Mouse (Mus musculus) thymus, adult 2 months (tissue): ENCODE measurements around the gene Tenm2. TPM values are rescaled to one million over a fixed set of nuclear protein-coding genes. Genes with fewer than 3 reads are reported as not detected.

Experiments used
- DNase-seq: peaks from one replicate; pipeline ENCODE4 v3.0.0; 2021
- H3K27ac ChIP-seq: fragments of 200-500 bp; 2 replicates; pipeline ENCODE4 v1.5.1; 2012; ENCODE audit warnings: low read length, control low read depth; ENCODE audit not compliant: control insufficient read depth, insufficient read depth
- H3K27me3 ChIP-seq: fragments of 200-500 bp; 2 replicates; pipeline ENCODE4 v1.6.1; 2012; ENCODE audit warnings: mild to moderate bottlenecking, low read length, moderate library complexity, mixed read lengths; ENCODE audit not compliant: control insufficient read depth, insufficient read depth
- H3K36me3 ChIP-seq: fragments of 200-500 bp; 2 replicates; pipeline ENCODE4 v1.6.1; 2012; ENCODE audit warnings: mild to moderate bottlenecking, low read length, moderate library complexity; ENCODE audit not compliant: control insufficient read depth, insufficient read depth
- H3K4me1 ChIP-seq: fragments of 200-500 bp; replicated peaks from 2 replicates; pipeline ENCODE4 v1.6.1; 2012; ENCODE audit warnings: low read length; ENCODE audit not compliant: control insufficient read depth, insufficient read depth
- H3K4me3 ChIP-seq: fragments of 200-500 bp; 2 replicates; pipeline ENCODE4 v1.5.1; 2012; ENCODE audit warnings: mild to moderate bottlenecking, low read length, control low read depth, moderate library complexity; ENCODE audit not compliant: control insufficient read depth, insufficient read depth
- CTCF ChIP-seq: fragments of 200-500 bp; IDR thresholded peaks from 2 replicates; pipeline ENCODE4 v1.5.1; 2012; ENCODE audit warnings: mild to moderate bottlenecking, control low read depth, low read length, moderate library complexity, borderline replicate concordance; ENCODE audit not compliant: control insufficient read depth, poor library complexity, insufficient read depth; ENCODE audit errors: extremely low read depth
- POLR2A ChIP-seq: fragments of 200-500 bp; IDR thresholded peaks from 2 replicates; pipeline ENCODE4 v1.6.1; 2012; ENCODE audit warnings: mild to moderate bottlenecking, low read length, control low read depth, moderate library complexity; ENCODE audit not compliant: control insufficient read depth, poor library complexity, insufficient read depth; ENCODE audit errors: extremely low read depth
- WGBS: fragments of 180-500 bp; shearing (Covaris S2); methylation state at CpG from one replicate; pipeline ENCODE4 v1.1.7; 2018; 5-methylcytosine and 5-hydroxymethylcytosine counted together
- polyA plus RNA-seq: library from polyadenylated mRNA; depleted of rRNA; stranded (reverse); fragments of >200 nt; gene quantifications from 2 replicates; pipeline ENCODE4 v1.2.3, GENCODE M21; 2012

The Tenm2 gene
- polyA plus RNA-seq, 1 experiment = 0.70 TPM

- 92% methylated on average over 12 of the region's 12 CpGs for WGBS
- no peaks in the 10 kb centered on the region for H3K27me3 ChIP-seq
- H3K4me1 ChIP-seq = no peaks in the 10 kb centered on the region
- no peaks in the 10 kb centered on the region for H3K36me3 ChIP-seq
- H3K27ac ChIP-seq = no peak overlapping the region
- TF ChIP-seq CTCF (no peak), POLR2A (no peak)
- no peak for DNase-seq
- no peak overlapping the region for H3K4me3 ChIP-seq
Measured at GRCm38 (mm10) chr11:36171221-36171620, 1064.5 kb downstream of the Tenm2 start.

GRCm38 (mm10) chr11:36169738-36170137 lies 1066.0 kb downstream of the Tenm2 start:
- Histone ChIP-seq H3K4me1 (no peaks in the 10 kb centered on the region), H3K4me3 (no peak overlapping the region), H3K27ac (no peak overlapping the region), H3K27me3 (no peaks in the 10 kb centered on the region), H3K36me3 (no peaks in the 10 kb centered on the region)
- TF ChIP-seq POLR2A (no peak), CTCF (no peak)
- WGBS = 97% methylated on average over 4 of the region's 4 CpGs
- DNase-seq = no peak

- DNase-seq = no peak
- H3K4me1 ChIP-seq = no peaks in the 10 kb centered on the region
- no peak overlapping the region for H3K4me3 ChIP-seq
- H3K27me3 ChIP-seq = no peaks in the 10 kb centered on the region
- 90% methylated on average over 6 of the region's 6 CpGs for WGBS
- no peak overlapping the region for H3K27ac ChIP-seq
- no peaks in the 10 kb centered on the region for H3K36me3 ChIP-seq
- TF ChIP-seq POLR2A (no peak), CTCF (no peak)
Measured at GRCm38 (mm10) chr11:36168921-36169537, 1066.7 kb downstream of the Tenm2 start.

GRCm38 (mm10) chr11:36167766-36168318 lies 1067.9 kb downstream of the Tenm2 start:
- Histone ChIP-seq H3K4me3 (no peak overlapping the region), H3K27ac (no peak overlapping the region), H3K27me3 (no peaks in the 10 kb centered on the region), H3K4me1 (no peaks in the 10 kb centered on the region), H3K36me3 (no peaks in the 10 kb centered on the region)
- WGBS = 88% methylated on average over 10 of the region's 10 CpGs
- TF ChIP-seq POLR2A = no peak
- no peak for TF ChIP-seq CTCF
- no peak for DNase-seq

- no peaks in the 10 kb centered on the region for H3K4me1 ChIP-seq
- no peaks in the 10 kb centered on the region for H3K36me3 ChIP-seq
- 93% methylated on average over 11 of the region's 11 CpGs for WGBS
- TF ChIP-seq POLR2A = no peak
- TF ChIP-seq CTCF = no peak
- no peaks in the 10 kb centered on the region for H3K27me3 ChIP-seq
- no peak for DNase-seq
- H3K4me3 ChIP-seq = no peak overlapping the region
- no peak overlapping the region for H3K27ac ChIP-seq
Measured at GRCm38 (mm10) chr11:36163580-36163979, 1072.2 kb downstream of the Tenm2 start.

GRCm38 (mm10) chr11:36161765-36162321 lies 1073.9 kb downstream of the Tenm2 start:
- no peaks in the 10 kb centered on the region for H3K36me3 ChIP-seq
- WGBS = 91% methylated on average over 10 of the region's 10 CpGs
- no peak overlapping the region for H3K4me3 ChIP-seq
- no peak overlapping the region for H3K27ac ChIP-seq
- DNase-seq = no peak
- no peaks in the 10 kb centered on the region for H3K4me1 ChIP-seq
- TF ChIP-seq POLR2A = no peak
- no peak for TF ChIP-seq CTCF
- no peaks in the 10 kb centered on the region for H3K27me3 ChIP-seq
